Mouse (Mus musculus) intestine, embryonic 14.5 days (tissue): Measurements from ENCODE around the gene Usp11. TPM values are rescaled to one million over a fixed set of nuclear protein-coding genes. Genes with fewer than 3 reads are reported as not detected.

ENCODE experiments used
- ATAC-seq: fragments of 200-750 bp; cut with Nextera tagmentation; replicated peaks from 2 replicates; pipeline ENCODE4 v1.8.0; 2017; ENCODE audit warnings: low read depth, moderate number of reproducible peaks, moderate TSS enrichment, moderate library complexity; ENCODE audit not compliant: low FRiP score, low TSS enrichment
- DNase-seq: peaks from one replicate; pipeline ENCODE4 v3.0.0-alpha.2; 2018; ENCODE audit warnings: low spot score
- H3K27ac ChIP-seq: fragments of 300-500 bp; sonication (generic); 2 replicates; pipeline ENCODE4 v1.5.1; 2014; ENCODE audit warnings: low read depth, mild to moderate bottlenecking, control low read depth
- H3K27me3 ChIP-seq: fragments of 300-500 bp; sonication (generic); replicated peaks from 2 replicates; pipeline ENCODE4 v1.6.1; 2014; ENCODE audit warnings: low read length, control low read depth; ENCODE audit not compliant: control insufficient read depth, insufficient read depth
- H3K36me3 ChIP-seq: fragments of 300-500 bp; sonication (generic); 2 replicates; pipeline ENCODE4 v1.6.1; 2014; ENCODE audit warnings: low read length, control low read depth; ENCODE audit not compliant: control insufficient read depth, insufficient read depth
- H3K4me1 ChIP-seq: fragments of 300-500 bp; sonication (generic); replicated peaks from 2 replicates; pipeline ENCODE4 v1.6.1; 2014; ENCODE audit warnings: low read length, control low read depth, mixed read lengths; ENCODE audit not compliant: control insufficient read depth, insufficient read depth
- H3K4me2 ChIP-seq: fragments of 300-500 bp; sonication (generic); 2 replicates; pipeline ENCODE4 v1.6.1; 2014; ENCODE audit warnings: low read length
- H3K4me3 ChIP-seq: fragments of 300-500 bp; sonication (generic); 2 replicates; pipeline ENCODE4 v1.5.1; 2014; ENCODE audit warnings: low read depth, low read length, control low read depth, mixed read lengths
- H3K9ac ChIP-seq: fragments of 300-500 bp; sonication (generic); 2 replicates; pipeline ENCODE4 v1.6.1; 2014; ENCODE audit warnings: mild to moderate bottlenecking, low read length
- H3K9me3 ChIP-seq: fragments of 300-500 bp; sonication (generic); 2 replicates; pipeline ENCODE4 v1.6.1; 2016; ENCODE audit warnings: low read length, control low read depth; ENCODE audit not compliant: control insufficient read depth
- WGBS: fragments of 180-500 bp; shearing (Covaris S2); extraction: QIAGEN DNeasy Blood & Tissue Kit; methylation state at CpG from one replicate; pipeline ENCODE4 v1.1.7; 2014; 5-methylcytosine and 5-hydroxymethylcytosine counted together
- polyA plus RNA-seq: library from polyadenylated mRNA; unstranded; fragments of >200 nt; fragmentation: Nextera tagmentation; extraction: Ambion mirVana; gene quantifications from 2 replicates; pipeline ENCODE4 v1.2.1, GENCODE M21; 2014

Gene Usp11
- polyA plus RNA-seq, 1 experiment from 2014 or later: 36.9 TPM

GRCm38 (mm10) chrX:20736479-20736878 is 32.8 kb downstream of the Usp11 start:
- 87% methylated on average over 4 of the region's 4 CpGs for WGBS
- H3K27ac ChIP-seq: no peak overlapping the region
- H3K9ac ChIP-seq: no peak overlapping the region

GRCm38 (mm10) chrX:20748829-20749228 is 45.1 kb downstream of the Usp11 start:
- Histone ChIP-seq H3K36me3 (no peaks in the 10 kb centered on the region), H3K27me3 (no peaks in the 10 kb centered on the region), H3K9me3 (no peaks in the 10 kb centered on the region), H3K4me3 (no peak overlapping the region), H3K9ac (no peak overlapping the region), H3K4me2 (no peak overlapping the region), H3K27ac (no peak overlapping the region), H3K4me1 (no peaks in the 10 kb centered on the region)
- DNase-seq (no peak), ATAC-seq (no peak)
- WGBS: 76% methylated on average over 2 of the region's 2 CpGs

More at GRCm38 (mm10) chrX:20736479-20736878, 32.8 kb downstream of the Usp11 start:
- no peak for ATAC-seq
- Histone ChIP-seq H3K4me3 (no peak overlapping the region), H3K27me3 (no peaks in the 10 kb centered on the region), H3K36me3 (no peaks in the 10 kb centered on the region), H3K4me2 (no peak overlapping the region), H3K9me3 (no peaks in the 10 kb centered on the region), H3K4me1 (no peaks in the 10 kb centered on the region)
- no peak for DNase-seq

- Histone ChIP-seq H3K9ac (no peak overlapping the region), H3K4me3 (no peak overlapping the region), H3K27ac (no peak overlapping the region), H3K4me1 (no peaks in the 10 kb centered on the region), H3K9me3 (no peaks in the 10 kb centered on the region), H3K36me3 (no peaks in the 10 kb centered on the region), H3K27me3 (no peaks in the 10 kb centered on the region), H3K4me2 (no peak overlapping the region)
- no peak for ATAC-seq
- DNase-seq: no peak
- WGBS: 78% methylated on average over 4 of the region's 4 CpGs
Measured at GRCm38 (mm10) chrX:20761201-20761600, 57.5 kb downstream of the Usp11 start.

Other genes with a start within 250 kb of the Usp11 start
- gene Rgn, start 154.1 kb upstream of the Usp11 start, polyA plus RNA-seq: 9.5 and 10.9 TPM in 2 replicates
- 58.6 and 60.4 TPM in 2 replicates for gene Rbm10, start 86.4 kb upstream of the Usp11 start, polyA plus RNA-seq
- gene Ndufb11, start 86.3 kb upstream of the Usp11 start, polyA plus RNA-seq: 258 and 267 TPM in 2 replicates
- 189 and 191 TPM in 2 replicates for gene Uba1, start 45.6 kb upstream of the Usp11 start, polyA plus RNA-seq
- 74.6 and 81.6 TPM in 2 replicates for gene Cdk16, start 16.0 kb upstream of the Usp11 start, polyA plus RNA-seq
- 95.7 and 110 TPM in 2 replicates for gene Araf, start 93.9 kb downstream of the Usp11 start, polyA plus RNA-seq
- gene Timp1, start 166.3 kb downstream of the Usp11 start, polyA plus RNA-seq: 29.9 and 34.9 TPM in 2 replicates
- gene Syn1, start 217.1 kb downstream of the Usp11 start, polyA plus RNA-seq: 2.0 and 2.7 TPM in 2 replicates
- gene Cfp, start 227.6 kb downstream of the Usp11 start, polyA plus RNA-seq: 4.2 and 6.0 TPM in 2 replicates
- 6.2 and 7.2 TPM in 2 replicates for gene Elk1, start 246.7 kb downstream of the Usp11 start, polyA plus RNA-seq